Mouse (Mus musculus) stomach, embryonic 14.5 days (tissue): ENCODE results near the gene 2510039O18Rik. TPM values are rescaled to one million over a fixed set of nuclear protein-coding genes. Genes with fewer than 3 reads are reported as not detected.
A peak's percentile ranks its signal among the peaks of the same experiment; 100 is the strongest.

Experiments
- ATAC-seq: fragments of 200-750 bp; cut with Nextera tagmentation; 2 replicates; pipeline ENCODE4 v1.8.0; 2017; ENCODE audit warnings: low read depth, moderate TSS enrichment; ENCODE audit not compliant: insufficient number of reproducible peaks, insufficient read depth, low FRiP score
- H3K27ac ChIP-seq: fragments of 300-500 bp; sonication (generic); 2 replicates; pipeline ENCODE4 v1.5.1; 2014; ENCODE audit warnings: mild to moderate bottlenecking, low read length, moderate library complexity, mixed read lengths
- H3K27me3 ChIP-seq: fragments of 300-500 bp; sonication (generic); 2 replicates; pipeline ENCODE4 v1.6.1; 2014; ENCODE audit warnings: low read length, control low read depth, mixed read lengths; ENCODE audit not compliant: control insufficient read depth, insufficient read depth
- H3K36me3 ChIP-seq: fragments of 300-500 bp; sonication (generic); 2 replicates; pipeline ENCODE4 v1.6.1; 2014; ENCODE audit warnings: mild to moderate bottlenecking, control low read depth, low read length, moderate library complexity, mixed read lengths; ENCODE audit not compliant: control insufficient read depth, insufficient read depth
- H3K4me1 ChIP-seq: fragments of 300-500 bp; sonication (generic); 2 replicates; pipeline ENCODE4 v1.6.1; 2014; ENCODE audit warnings: low read length, control low read depth, mixed read lengths; ENCODE audit not compliant: control insufficient read depth, insufficient read depth
- H3K4me2 ChIP-seq: fragments of 300-500 bp; sonication (generic); replicated peaks from 2 replicates; pipeline ENCODE4 v1.6.1; 2014; ENCODE audit warnings: low read depth, low read length, control low read depth
- H3K4me3 ChIP-seq: fragments of 300-500 bp; sonication (generic); 2 replicates; pipeline ENCODE4 v1.5.1; 2014; ENCODE audit warnings: low read depth, low read length, control low read depth
- H3K9ac ChIP-seq: fragments of 300-500 bp; sonication (generic); replicated peaks from 2 replicates; pipeline ENCODE4 v1.6.1; 2014; ENCODE audit warnings: low read depth, mild to moderate bottlenecking, control low read depth, low read length, moderate library complexity, mixed read lengths
- H3K9me3 ChIP-seq: fragments of 300-500 bp; sonication (generic); 2 replicates; pipeline ENCODE4 v1.6.1; 2016; ENCODE audit warnings: low read depth, low read length, control low read depth; ENCODE audit not compliant: control insufficient read depth
- WGBS: fragments of 180-500 bp; shearing (Covaris S2); extraction: QIAGEN DNeasy Blood & Tissue Kit; methylation state at CpG from one replicate; pipeline ENCODE4 v1.1.7; 2014; 5-methylcytosine and 5-hydroxymethylcytosine counted together
- polyA plus RNA-seq: library from polyadenylated mRNA; unstranded; fragments of >200 nt; fragmentation: Nextera tagmentation; extraction: Ambion mirVana; gene quantifications from 2 replicates; pipeline ENCODE4 v1.2.1, GENCODE M21; 2014

Gene 2510039O18Rik
- polyA plus RNA-seq, 1 experiment from 2014 or later: 17.6 TPM

- no peaks in the 10 kb centered on the region for H3K27me3 ChIP-seq
- no peak overlapping the region for H3K27ac ChIP-seq
- H3K9me3 ChIP-seq: no peaks in the 10 kb centered on the region; the same call in 1 of the 2 replicates
- no peak overlapping the region for H3K4me3 ChIP-seq
- no peak overlapping the region for H3K4me2 ChIP-seq
- no peak overlapping the region for H3K9ac ChIP-seq
- no peaks in the 10 kb centered on the region for H3K4me1 ChIP-seq
- no peaks in the 10 kb centered on the region for H3K36me3 ChIP-seq
- ATAC-seq: no peak
- WGBS: 94% methylated on average over 6 of the region's 6 CpGs
Measured at GRCm38 (mm10) chr4:147978391-147978790, 37.7 kb downstream of the 2510039O18Rik start.

DNA sequence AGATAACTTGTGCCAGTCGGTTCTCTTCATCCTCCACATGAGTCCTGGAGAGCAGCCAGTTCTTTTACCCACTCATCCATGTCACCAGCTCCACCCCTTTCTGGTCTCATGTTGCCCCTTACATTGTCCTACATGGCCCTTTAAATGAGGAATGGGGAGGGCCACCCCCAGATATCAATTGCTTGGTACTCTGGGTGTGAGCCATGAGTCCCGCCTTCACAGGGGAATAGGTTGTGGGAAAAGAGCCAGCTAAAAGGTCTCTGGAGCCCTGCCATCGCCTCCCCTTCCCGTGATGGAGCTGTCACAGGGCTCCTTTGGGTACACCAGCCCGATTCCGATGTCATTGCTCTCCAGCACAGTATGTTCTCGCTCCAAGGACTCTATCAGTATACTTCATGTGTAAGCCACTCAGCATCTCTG lies 38.8 kb downstream of the 2510039O18Rik start:
- H3K4me3 ChIP-seq: no peak overlapping the region
- no peak overlapping the region for H3K9ac ChIP-seq
- no peaks in the 10 kb centered on the region; the same call in 1 of the 2 replicates for H3K9me3 ChIP-seq
- no peak for ATAC-seq
- H3K36me3 ChIP-seq: no peaks in the 10 kb centered on the region
- H3K4me2 ChIP-seq: no peak overlapping the region
- H3K27ac ChIP-seq: no peak overlapping the region
- 77% methylated on average over 7 of the region's 7 CpGs for WGBS
- no peaks in the 10 kb centered on the region for H3K27me3 ChIP-seq
- H3K4me1 ChIP-seq: no peaks in the 10 kb centered on the region

DNA sequence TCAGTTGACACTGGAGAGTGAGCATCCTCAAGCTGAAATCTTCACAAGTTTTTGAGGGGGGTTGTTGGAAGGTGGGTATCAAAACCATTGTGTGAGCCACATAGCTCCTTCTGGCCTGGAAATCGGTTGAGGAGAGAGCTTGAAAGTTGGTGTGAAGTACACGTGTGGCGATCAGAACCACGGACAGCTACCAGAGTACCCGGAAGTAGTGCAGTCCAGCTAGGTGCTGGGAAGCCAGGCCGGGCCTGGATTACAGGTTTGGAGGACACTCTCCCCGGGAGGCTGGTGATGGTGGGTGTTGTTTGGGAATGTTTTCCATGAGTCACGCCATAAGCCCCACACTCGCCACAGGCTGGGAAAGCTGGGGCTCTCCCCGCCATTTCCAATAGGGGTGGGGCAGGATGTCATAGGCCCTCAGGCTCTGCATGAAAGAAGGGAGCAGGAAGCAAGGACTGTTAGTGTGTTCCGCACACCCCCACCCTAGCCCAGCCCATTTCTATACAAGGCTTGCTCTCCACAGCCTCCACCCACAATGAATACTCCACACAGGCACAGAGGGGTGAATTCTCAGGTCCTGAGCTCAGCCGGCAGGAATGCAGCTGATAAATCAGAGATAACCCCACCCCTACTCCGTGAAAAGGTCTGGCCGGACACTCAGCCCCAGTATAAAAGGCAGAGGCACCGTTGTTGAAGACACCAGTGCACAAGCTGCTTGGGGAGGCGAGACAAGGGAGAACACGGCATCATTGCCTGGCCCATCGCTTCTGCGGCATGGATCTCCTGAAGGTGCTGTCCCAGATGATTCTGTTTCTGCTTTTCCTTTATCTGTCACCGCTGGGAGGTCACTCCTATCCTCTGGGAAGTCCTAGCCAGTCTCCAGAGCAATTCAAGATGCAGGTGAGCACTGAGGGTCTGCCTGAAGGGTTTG lies 44.8 kb downstream of the 2510039O18Rik start, which contains the start of gene Nppb:
Gene Nppb, plus strand, starts transcription at position 584 of the 928 bp plus-strand sequence.
- Histone ChIP-seq H3K9me3 (no peaks in the 10 kb centered on the region), H3K4me1 (no peaks in the 10 kb centered on the region), H3K9ac (no peak within 1 kb of the TSS), H3K27ac (no peak within 1 kb of the TSS), H3K4me3 (no peak within 1 kb of the TSS), H3K27me3 (no peaks in the 10 kb centered on the region), H3K4me2 (0 out of 2 replicates have a peak within 1 kb of the TSS, but pooled peaks have one; percentile 10), H3K36me3 (no peaks in the 10 kb centered on the region)
- WGBS: 31% methylated on average over 20 of the region's 20 CpGs
- ATAC-seq: peak; percentile 53; the same call in 1 of the 2 replicates

DNA sequence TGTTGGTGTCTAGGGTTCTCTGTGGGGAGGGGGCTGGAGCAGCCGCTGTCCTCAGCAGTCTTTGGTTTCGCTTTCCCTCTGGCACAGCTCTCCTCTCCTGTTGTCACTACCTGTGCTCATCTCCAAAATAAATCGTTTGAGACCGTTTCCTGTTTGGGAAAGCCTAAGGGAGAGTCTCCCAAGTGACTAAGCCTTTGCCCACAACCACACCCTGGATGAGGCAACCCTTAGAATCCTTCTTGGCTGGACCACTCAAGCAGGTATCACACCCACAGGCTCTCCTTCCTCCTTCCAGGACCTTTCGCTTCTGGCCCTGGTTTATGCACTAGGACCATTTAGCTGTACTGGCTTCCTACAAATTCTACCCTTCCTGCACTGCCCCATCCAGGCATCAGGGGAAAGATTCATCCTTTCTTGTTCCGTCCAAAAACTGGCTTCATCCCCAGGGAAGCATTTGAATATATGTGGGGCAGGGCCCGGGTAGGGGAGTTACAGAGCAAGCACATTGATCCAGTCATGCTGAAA lies 52.9 kb downstream of the 2510039O18Rik start:
- 59% methylated on average over 7 of the region's 7 CpGs for WGBS
- Histone ChIP-seq H3K27me3 (no peaks in the 10 kb centered on the region), H3K4me2 (no peak overlapping the region), H3K9me3 (no peaks in the 10 kb centered on the region), H3K4me1 (no peaks in the 10 kb centered on the region), H3K36me3 (no peaks in the 10 kb centered on the region), H3K4me3 (no peak overlapping the region), H3K9ac (no peak overlapping the region), H3K27ac (no peak overlapping the region)
- no peak for ATAC-seq

- 70% methylated on average over 3 of the region's 3 CpGs for WGBS
Measured at GRCm38 (mm10) chr4:147995311-147995710, 54.6 kb downstream of the 2510039O18Rik start.

More at GRCm38 (mm10) chr4:147995311-147995710, 54.6 kb downstream of the 2510039O18Rik start:
- no peak for ATAC-seq
- Histone ChIP-seq H3K4me1 (no peaks in the 10 kb centered on the region), H3K9ac (no peak overlapping the region), H3K27me3 (no peaks in the 10 kb centered on the region), H3K9me3 (no peaks in the 10 kb centered on the region), H3K36me3 (no peaks in the 10 kb centered on the region), H3K4me3 (no peak overlapping the region), H3K27ac (no peak overlapping the region), H3K4me2 (no peak overlapping the region)

Other genes with a start within 250 kb of the 2510039O18Rik start
- gene Zfp534, start 238.3 kb upstream of the 2510039O18Rik start, polyA plus RNA-seq: not detected in 2 replicates
- gene Zfp984, start 131.1 kb upstream of the 2510039O18Rik start, polyA plus RNA-seq: 10.6 and 12.3 TPM in 2 replicates
- gene Zfp933, start 92.5 kb upstream of the 2510039O18Rik start, polyA plus RNA-seq: 4.9 and 7.9 TPM in 2 replicates
- 32.9 and 33.1 TPM in 2 replicates for gene Miip, start 72.1 kb upstream of the 2510039O18Rik start, polyA plus RNA-seq
- 8.6 and 10.0 TPM in 2 replicates for gene Fv1, start 71.9 kb upstream of the 2510039O18Rik start, polyA plus RNA-seq
- gene Mfn2, start 36.2 kb upstream of the 2510039O18Rik start, polyA plus RNA-seq: 26.5 and 29.8 TPM in 2 replicates
- 53.0 and 56.0 TPM in 2 replicates for gene Plod1, start 4.1 kb upstream of the 2510039O18Rik start, polyA plus RNA-seq
- not detected in 2 replicates for gene Nppb, start 44.9 kb downstream of the 2510039O18Rik start, polyA plus RNA-seq
- 1.2 and 2.3 TPM in 2 replicates for gene Nppa, start 59.8 kb downstream of the 2510039O18Rik start, polyA plus RNA-seq
- 6.2 and 6.6 TPM in 2 replicates for gene Clcn6, start 97.9 kb downstream of the 2510039O18Rik start, polyA plus RNA-seq
- gene Mthfr, start 98.2 kb downstream of the 2510039O18Rik start, polyA plus RNA-seq: 18.0 and 18.4 TPM in 2 replicates
- 12.8 and 13.3 TPM in 2 replicates for gene Agtrap, start 147.1 kb downstream of the 2510039O18Rik start, polyA plus RNA-seq
- gene Mad2l2, start 189.5 kb downstream of the 2510039O18Rik start, polyA plus RNA-seq: 51.2 and 54.7 TPM in 2 replicates
- 0.07 and 0.20 TPM in 2 replicates for gene Draxin, start 189.8 kb downstream of the 2510039O18Rik start, polyA plus RNA-seq
- 13.9 and 17.6 TPM in 2 replicates for gene Fbxo6, start 211.2 kb downstream of the 2510039O18Rik start, polyA plus RNA-seq
- gene Fbxo44, start 219.6 kb downstream of the 2510039O18Rik start, polyA plus RNA-seq: 11.9 and 14.2 TPM in 2 replicates
- 1.3 and 1.7 TPM in 2 replicates for gene Fbxo2, start 219.7 kb downstream of the 2510039O18Rik start, polyA plus RNA-seq